Mouse (Mus musculus) liver, embryonic 14.5 days (tissue): ENCODE measurements around the gene Raver1. TPM values are rescaled to one million over a fixed set of nuclear protein-coding genes. Genes with fewer than 3 reads are reported as not detected.
A peak's percentile ranks its signal among the peaks of the same experiment; 100 is the strongest.

Experiments used
- ATAC-seq: fragments of 200-750 bp; cut with Nextera tagmentation; 2 replicates; pipeline ENCODE4 v1.8.0; 2017; ENCODE audit warnings: moderate number of reproducible peaks, mild to moderate bottlenecking, moderate library complexity; ENCODE audit not compliant: insufficient read depth
- DNase-seq, 3 experiments: peaks; one replicate each; pipeline ENCODE4 v3.0.0-alpha.2; 2012 to 2013; ENCODE audit warnings: low read depth in 3 of 3, low spot score in 3 of 3
- H3K27ac ChIP-seq: fragments of 300-500 bp; sonication (generic); 2 replicates; pipeline ENCODE4 v1.5.1; 2014; ENCODE audit warnings: moderate library complexity, mild to moderate bottlenecking, control low read depth, inconsistent platforms
- H3K27me3 ChIP-seq: fragments of 300-500 bp; sonication (generic); 2 replicates; pipeline ENCODE4 v1.6.1; 2014; ENCODE audit warnings: mild to moderate bottlenecking, low read length, moderate library complexity; ENCODE audit not compliant: control insufficient read depth, insufficient read depth
- H3K36me3 ChIP-seq: fragments of 300-500 bp; sonication (generic); replicated peaks from 2 replicates; pipeline ENCODE4 v1.6.1; 2014; ENCODE audit warnings: low read depth; ENCODE audit not compliant: control insufficient read depth, insufficient read depth
- H3K4me1 ChIP-seq, 2 experiments: fragments of 200-500 bp in 1 of 2; fragments of 300-500 bp in 1 of 2; sonication (generic) in 1 of 2; replicated peaks; 2 replicates each; pipeline ENCODE4 v1.6.1; 2012 to 2014; ENCODE audit warnings: antibody characterized with exemption in 1 of 2, inconsistent platforms in 1 of 2, low read length in 1 of 2; ENCODE audit not compliant: control insufficient read depth in 2 of 2, insufficient read depth in 2 of 2
- H3K4me2 ChIP-seq: fragments of 300-500 bp; sonication (generic); 2 replicates; pipeline ENCODE4 v1.6.1; 2014; ENCODE audit warnings: low read depth, mild to moderate bottlenecking, control low read depth, moderate library complexity
- H3K4me3 ChIP-seq, 2 experiments: fragments of 200-500 bp in 1 of 2; fragments of 300-500 bp in 1 of 2; sonication (generic) in 1 of 2; 2 replicates each; pipeline ENCODE4 v1.5.1; 2012 to 2014; ENCODE audit warnings: low read depth in 2 of 2, low read length in 2 of 2, mild to moderate bottlenecking in 2 of 2, control low read depth in 1 of 2, inconsistent platforms in 1 of 2, moderate library complexity in 1 of 2; ENCODE audit not compliant: insufficient read depth in 1 of 2
- H3K9ac ChIP-seq: fragments of 300-500 bp; sonication (generic); replicated peaks from 2 replicates; pipeline ENCODE4 v1.6.1; 2014; ENCODE audit warnings: mild to moderate bottlenecking, control low read depth, moderate library complexity
- H3K9me3 ChIP-seq: fragments of 300-500 bp; sonication (generic); 2 replicates; pipeline ENCODE4 v1.6.1; 2016; ENCODE audit warnings: low read length, mixed read lengths; ENCODE audit not compliant: control insufficient read depth
- CTCF ChIP-seq: IDR thresholded peaks from 2 replicates; pipeline ENCODE4 v1.5.1; 2016; ENCODE audit warnings: antibody characterized with exemption, low read depth, control low read depth
- EP300 ChIP-seq: IDR thresholded peaks from 2 replicates; pipeline ENCODE4 v1.6.1; 2016; ENCODE audit warnings: antibody characterized with exemption, low read depth
- WGBS: fragments of 180-500 bp; shearing (Covaris S2); extraction: QIAGEN DNeasy Blood & Tissue Kit; methylation state at CpG from one replicate; pipeline ENCODE4 v1.1.7; 2014; ENCODE audit not compliant: insufficient replicate concordance; 5-methylcytosine and 5-hydroxymethylcytosine counted together
- polyA plus RNA-seq, 2 experiments: library from polyadenylated mRNA; depleted of rRNA in 1 of 2; stranded (reverse) in 1 of 2; unstranded in 1 of 2; fragments of >200 nt; fragmentation: Nextera tagmentation in 1 of 2; extraction: Ambion mirVana in 1 of 2; gene quantifications; 2 replicates each; pipeline versions ENCODE4 v1.2.1 to v1.2.3; 2012 to 2014

Raver1 gene
- polyA plus RNA-seq, 2 experiments = 21.4 to 23.4 TPM

- Histone ChIP-seq H3K9me3 (no peaks in the 10 kb centered on the region), H3K4me3 (no peak overlapping the region), H3K4me2 (no peak overlapping the region), H3K36me3 (peaks cover 92% of the 10 kb centered on the region), H3K9ac (no peak overlapping the region), H3K27me3 (no peaks in the 10 kb centered on the region), H3K4me1 (no peaks in the 10 kb centered on the region; a peak in 1 of 4 replicates), H3K27ac (no peak overlapping the region)
- WGBS = 76% methylated on average over 9 of the region's 9 CpGs
- no peak for DNase-seq
- no peak for ATAC-seq
- TF ChIP-seq EP300 = no peak
- TF ChIP-seq CTCF = no peak
Observed at GRCm38 (mm10) chr9:21081127-21081526, 10.7 kb downstream of the Raver1 start.

DNA sequence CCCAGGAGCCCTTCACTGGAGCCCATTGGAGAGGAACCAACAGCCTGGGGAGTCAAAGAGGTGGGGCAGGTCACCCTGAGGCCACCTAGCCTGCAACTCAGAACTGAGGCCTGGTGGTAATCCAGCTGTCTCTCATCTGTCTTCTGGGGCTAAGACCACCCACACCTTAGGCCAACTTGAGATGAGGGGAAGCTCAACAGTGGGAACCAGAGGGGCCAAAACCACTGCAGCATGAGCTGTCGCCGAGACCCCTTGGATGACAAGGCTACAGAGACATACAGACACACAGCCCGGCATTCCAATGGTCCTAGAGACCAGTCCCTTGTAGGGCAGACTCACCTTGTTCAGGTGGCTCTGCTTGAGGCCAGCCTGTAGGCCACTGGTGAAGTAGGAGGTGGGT lies 16.2 kb downstream of the Raver1 start:
- peaks cover 8 to 16% of the 10 kb centered on the region in 2 experiments for H3K4me1 ChIP-seq
- H3K27me3 ChIP-seq = no peaks in the 10 kb centered on the region
- WGBS = 83% methylated on average over 3 of the region's 3 CpGs
- no peak for DNase-seq
- H3K4me2 ChIP-seq = no peak overlapping the region
- H3K9me3 ChIP-seq = no peaks in the 10 kb centered on the region
- no peak for ATAC-seq
- H3K36me3 ChIP-seq = peaks cover 55% of the 10 kb centered on the region
- H3K27ac ChIP-seq = no peak overlapping the region
- H3K4me3 ChIP-seq = no peak overlapping the region
- H3K9ac ChIP-seq = no peak overlapping the region
- TF ChIP-seq CTCF (no peak), EP300 (no peak)

- H3K9ac ChIP-seq = no peak overlapping the region
- H3K27ac ChIP-seq = no peak overlapping the region
- ATAC-seq = no peak
- peak overlapping the region; percentile 95 for H3K4me2 ChIP-seq
- DNase-seq = no peak
- no peaks in the 10 kb centered on the region for H3K27me3 ChIP-seq
- H3K4me3 ChIP-seq = no peak overlapping the region
- peaks cover 8 to 16% of the 10 kb centered on the region in 2 experiments for H3K4me1 ChIP-seq
- H3K9me3 ChIP-seq = no peaks in the 10 kb centered on the region
- TF ChIP-seq CTCF = no peak
- no peak for TF ChIP-seq EP300
- WGBS = 71% methylated on average over 1 of the region's 1 CpGs
- H3K36me3 ChIP-seq = peaks cover 40% of the 10 kb centered on the region
Observed at GRCm38 (mm10) chr9:21074173-21074572, 17.6 kb downstream of the Raver1 start.

DNA sequence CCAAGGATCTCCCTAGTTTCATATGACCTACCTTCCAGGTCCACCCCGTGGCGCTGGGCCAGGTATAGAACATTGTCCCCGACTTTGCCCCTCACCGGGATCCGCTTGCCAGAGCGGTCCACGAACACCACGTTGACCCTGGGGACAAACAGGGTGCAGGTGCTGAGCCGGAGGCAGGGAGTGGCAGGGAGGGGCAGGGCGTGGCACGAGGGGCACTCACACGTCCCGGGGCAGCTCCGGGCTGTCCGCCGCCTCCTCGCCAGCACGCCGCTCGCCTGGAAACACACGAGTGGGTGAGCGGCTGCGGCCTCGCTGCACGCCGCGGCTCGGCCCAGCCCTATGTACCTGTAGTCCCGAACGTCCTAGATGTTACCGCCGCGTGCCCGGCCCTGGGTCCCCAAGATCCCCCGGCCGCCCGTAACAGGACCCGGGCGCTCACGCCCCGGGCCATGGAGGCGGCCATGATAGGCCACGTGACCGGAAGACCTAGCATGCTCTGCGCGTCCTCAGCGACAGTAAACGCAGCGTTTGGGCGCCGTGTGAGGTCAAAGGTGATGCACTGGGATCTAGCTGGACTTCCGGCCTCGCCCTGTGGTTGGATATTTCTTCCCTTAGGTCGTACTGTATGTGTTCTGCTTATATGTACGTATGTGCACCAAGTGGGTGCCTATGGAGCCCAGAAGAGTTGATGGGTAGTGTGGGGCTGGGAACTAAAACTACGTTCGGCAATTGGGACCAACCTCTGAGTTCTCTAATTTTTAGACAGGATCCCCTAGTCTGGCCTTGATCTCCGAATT lies 18.6 kb downstream of the Raver1 start, which contains the start of the genes Gm49373 and Fdx1l:
Gene Gm49373 (minus strand): TSS at position 53 of the 797 bp plus-strand sequence.
Gene Fdx1l (minus strand): TSS at position 571 of the 797 bp plus-strand sequence.
- ATAC-seq (peak; percentile 89), DNase-seq (peak; percentile 73 to 74 (median 73))
- peak within 1 kb of the TSS; percentile 77 to 93 for H3K4me3 ChIP-seq
- TF ChIP-seq CTCF = no peak
- peak within 1 kb of the TSS; percentile 95 for H3K4me2 ChIP-seq
- WGBS = 2% methylated on average over 58 of the region's 58 CpGs
- H3K27me3 ChIP-seq = no peaks in the 10 kb centered on the region
- peak within 1 kb of the TSS; percentile 74 for H3K9ac ChIP-seq
- no peaks in the 10 kb centered on the region for H3K9me3 ChIP-seq
- H3K36me3 ChIP-seq = peaks cover 31% of the 10 kb centered on the region
- peaks cover 8 to 16% of the 10 kb centered on the region in 2 experiments for H3K4me1 ChIP-seq
- H3K27ac ChIP-seq = peak within 1 kb of the TSS; percentile 45

- H3K4me1 ChIP-seq = peaks cover 8 to 16% of the 10 kb centered on the region in 2 experiments
- H3K27ac ChIP-seq = peak overlapping the region; percentile 37; the same call in 1 of the 2 replicates
- 2% methylated on average over 4 of the region's 4 CpGs for WGBS
- ATAC-seq (peak; percentile 16; the same call in 1 of the 2 replicates), DNase-seq (no peak)
- TF ChIP-seq EP300 (no peak), CTCF (no peak)
- H3K9me3 ChIP-seq = no peaks in the 10 kb centered on the region
- peak overlapping the region; percentile 74 for H3K9ac ChIP-seq
- peak overlapping the region; percentile 95 for H3K4me2 ChIP-seq
- peak overlapping the region; percentile 77 to 93 for H3K4me3 ChIP-seq
- H3K36me3 ChIP-seq = peaks cover 25% of the 10 kb centered on the region
- H3K27me3 ChIP-seq = no peaks in the 10 kb centered on the region
Observed at GRCm38 (mm10) chr9:21072641-21073040, 19.2 kb downstream of the Raver1 start.
